Mouse (Mus musculus): Measurements from ENCODE around the gene Setx. TPM values are rescaled to one million over a fixed set of nuclear protein-coding genes. Genes with fewer than 3 reads are reported as not detected.

Gene Setx
- polyA plus RNA-seq, 1 experiment from 2014 or later = 11.1 TPM

Other genes starting within 250 kb of the Setx start
- gene Barhl1, start 207.5 kb upstream of the Setx start, polyA plus RNA-seq (2015; fragmentation: Nextera tagmentation; extraction: Ambion mirVana) = 0.06 TPM in 1 of 2 replicates, not detected in the other
- gene Cfap77, start 69.1 kb upstream of the Setx start, polyA plus RNA-seq (2015; fragmentation: Nextera tagmentation; extraction: Ambion mirVana) = 0.24 and 0.65 TPM in 2 replicates
- gene Ttf1, start 63.9 kb upstream of the Setx start, polyA plus RNA-seq (2015; fragmentation: Nextera tagmentation; extraction: Ambion mirVana) = 10.8 and 11.9 TPM in 2 replicates
- 0.31 and 0.50 TPM in 2 replicates for gene Ntng2, start 128.8 kb downstream of the Setx start, polyA plus RNA-seq (2015; fragmentation: Nextera tagmentation; extraction: Ambion mirVana)
- 53.5 and 55.6 TPM in 2 replicates for gene Med27, start 222.6 kb downstream of the Setx start, polyA plus RNA-seq (2015; fragmentation: Nextera tagmentation; extraction: Ambion mirVana)